12 mouse cellular contexts compared by ENCODE assay signal in genomic region chr8:3260127-3260811, GRCm38 (mm10). TPM values are rescaled to one million over a fixed set of nuclear protein-coding genes. Genes with fewer than 3 reads are reported as not detected.
A peak's percentile ranks its signal among the peaks of the same experiment; 100 is the strongest.
DNase-seq lines count a peak whose midpoint lies in the region; ATAC-seq and TF ChIP-seq lines count a peak whose summit lies in the region.
"Had no signal": no experiment of that assay in that cellular context is flagged by ENCODE, and none has a peak within 500 bp of the region (broad histone marks: within the 10 kb centered on the region; RNA-seq: fewer than 3 reads in every experiment).

No protein-coding gene starts in this region.

- peaks cover 22% of the 10 kb centered on the region for H3K36me3 ChIP-seq in embryonic facial prominence, embryonic 12.5 days
- peaks cover 44% of the 10 kb centered on the region for H3K36me3 ChIP-seq in embryonic facial prominence, embryonic 10.5 days (replicated peaks)
- H3K36me3 ChIP-seq in thymus, adult 2 months (ENCODE audit: control insufficient read depth, insufficient read depth, low read length), result peaks cover 20% of the 10 kb centered on the region

- no peaks in the 10 kb centered on the region for H3K27me3 ChIP-seq in embryonic facial prominence, embryonic 12.5 days
- no peaks in the 10 kb centered on the region for H3K27me3 ChIP-seq in embryonic facial prominence, embryonic 10.5 days (replicated peaks; ENCODE audit: low read depth, poor library complexity, severe bottlenecking)
- no peaks in the 10 kb centered on the region for H3K27me3 ChIP-seq in thymus, adult 2 months (ENCODE audit: control insufficient read depth, insufficient read depth, low read length)
- H3K27me3 ChIP-seq: neural tube, embryonic 15.5 days had no signal

- no peak overlapping the region for H3K4me3 ChIP-seq in embryonic facial prominence, embryonic 12.5 days
- H3K4me3 ChIP-seq in embryonic facial prominence, embryonic 10.5 days, result no peak overlapping the region
- no peak overlapping the region for H3K4me3 ChIP-seq in thymus, adult 2 months (ENCODE audit: control insufficient read depth, insufficient read depth, low read length)
- H3K4me3 ChIP-seq: neural tube, embryonic 15.5 days had no signal

- no peaks in the 10 kb centered on the region for H3K9me3 ChIP-seq in embryonic facial prominence, embryonic 12.5 days
- H3K9me3 ChIP-seq in embryonic facial prominence, embryonic 10.5 days, result 0 out of 2 replicates have a peak, but pooled peaks cover 3% of the 10 kb centered on the region
- H3K9me3 ChIP-seq: neural tube, embryonic 15.5 days had no signal

- H3K9ac ChIP-seq in embryonic facial prominence, embryonic 12.5 days, result no peak overlapping the region
- H3K9ac ChIP-seq: lung, embryonic 14.5 days; neural tube, embryonic 15.5 days had no signal

- H3K4me2 ChIP-seq in embryonic facial prominence, embryonic 12.5 days (replicated peaks), result no peak overlapping the region
- H3K4me2 ChIP-seq: lung, embryonic 14.5 days; neural tube, embryonic 15.5 days had no signal

- no peak for TF ChIP-seq POLR2A in thymus, adult 2 months (IDR thresholded peaks at IDR 0.05; ENCODE audit: control insufficient read depth, extremely low read depth, insufficient read depth, low read length, poor library complexity)

- H3K27ac ChIP-seq in embryonic facial prominence, embryonic 12.5 days, result no peak overlapping the region
- H3K27ac ChIP-seq in embryonic facial prominence, embryonic 10.5 days (replicated peaks), result no peak overlapping the region
- no peak overlapping the region for H3K27ac ChIP-seq in thymus, adult 2 months (ENCODE audit: control insufficient read depth, insufficient read depth, low read length)
- H3K27ac ChIP-seq: neural tube, embryonic 15.5 days had no signal

- TF ChIP-seq CTCF in thymus, adult 2 months (IDR thresholded peaks at IDR 0.05; ENCODE audit: borderline replicate concordance, control insufficient read depth, extremely low read depth, insufficient read depth, low read length, poor library complexity), result no peak

- DNase-seq in embryonic facial prominence, embryonic 10.5 days (ENCODE audit: low spot score), result no peak
- DNase-seq in thymus, postnatal 0 days (ENCODE audit: low spot score), result peak; percentile 33
- no peak for DNase-seq in thymus, adult 2 months
- peak; percentile 34 for DNase-seq in lung, postnatal 25 days (ENCODE audit: low spot score)
- no peak for DNase-seq in frontal cortex, postnatal 10 days (ENCODE audit: low spot score in 2 of 2)
- no peak for DNase-seq in right cerebral cortex, postnatal 10 days (ENCODE audit: low spot score in 2 of 2)
- no peak for DNase-seq in layer of hippocampus, postnatal 25 days (ENCODE audit: extremely low spot score in 1 of 2, low spot score in 1 of 2)
- DNase-seq: gastrocnemius, postnatal 36 days; layer of hippocampus, postnatal 36 days; lung, embryonic 14.5 days had no signal

- peak; percentile 41; the same call in 1 of the 2 replicates for ATAC-seq in embryonic facial prominence, embryonic 12.5 days (ENCODE audit: insufficient number of reproducible peaks, insufficient read depth, low FRiP score, low TSS enrichment)

- H3K4me1 ChIP-seq in embryonic facial prominence, embryonic 12.5 days, result no peaks in the 10 kb centered on the region
- no peaks in the 10 kb centered on the region for H3K4me1 ChIP-seq in embryonic facial prominence, embryonic 10.5 days
- H3K4me1 ChIP-seq in thymus, adult 2 months (replicated peaks; ENCODE audit: control insufficient read depth, insufficient read depth, low read length), result peaks cover 15% of the 10 kb centered on the region

- WGBS in embryonic facial prominence, embryonic 12.5 days, result 70% methylated on average over 9 of the region's 9 CpGs
- 76% methylated on average over 9 of the region's 9 CpGs for WGBS in embryonic facial prominence, embryonic 10.5 days
- WGBS in thymus, adult 2 months, result 40% methylated on average over 9 of the region's 9 CpGs

RNA-seq across cellular contexts. Expression of gene Insr, which starts 19.1 kb away (rescaled TPM):
- polyA plus RNA-seq in embryonic facial prominence, embryonic 12.5 days (2016; fragmentation: Nextera tagmentation; extraction: Ambion mirVana), result 38.1 and 39.6 TPM in 2 replicates
- polyA plus RNA-seq in embryonic facial prominence, embryonic 10.5 days (2016; fragmentation: Nextera tagmentation; extraction: Ambion mirVana), result 24.3 and 26.1 TPM in 2 replicates
- 17.3 and 24.4 TPM in 2 replicates for polyA plus RNA-seq in thymus, postnatal 0 days (2015; fragmentation: Nextera tagmentation; extraction: Ambion mirVana)
- 22.0 and 26.3 TPM in 2 replicates for polyA plus RNA-seq in thymus, adult 2 months (2012; rRNA removed)
- total RNA-seq in layer of hippocampus, postnatal 25 days (2021), result 10 to 100 TPM; 40.9 to 52.6 TPM

Comparison
In these comparisons a context has a peak if more than half of its experiments do, and no peak if none do; other contexts are left out.
1. DNase-seq: peak in thymus, postnatal 0 days (single experiment) and lung, postnatal 25 days (single experiment); none in embryonic facial prominence, embryonic 10.5 days (single experiment), thymus, adult 2 months (single experiment), frontal cortex, postnatal 10 days (0 of 2), right cerebral cortex, postnatal 10 days (0 of 2) and layer of hippocampus, postnatal 25 days (0 of 2).